11 mouse cellular contexts compared by ENCODE assay signal in the genomic region with DNA sequence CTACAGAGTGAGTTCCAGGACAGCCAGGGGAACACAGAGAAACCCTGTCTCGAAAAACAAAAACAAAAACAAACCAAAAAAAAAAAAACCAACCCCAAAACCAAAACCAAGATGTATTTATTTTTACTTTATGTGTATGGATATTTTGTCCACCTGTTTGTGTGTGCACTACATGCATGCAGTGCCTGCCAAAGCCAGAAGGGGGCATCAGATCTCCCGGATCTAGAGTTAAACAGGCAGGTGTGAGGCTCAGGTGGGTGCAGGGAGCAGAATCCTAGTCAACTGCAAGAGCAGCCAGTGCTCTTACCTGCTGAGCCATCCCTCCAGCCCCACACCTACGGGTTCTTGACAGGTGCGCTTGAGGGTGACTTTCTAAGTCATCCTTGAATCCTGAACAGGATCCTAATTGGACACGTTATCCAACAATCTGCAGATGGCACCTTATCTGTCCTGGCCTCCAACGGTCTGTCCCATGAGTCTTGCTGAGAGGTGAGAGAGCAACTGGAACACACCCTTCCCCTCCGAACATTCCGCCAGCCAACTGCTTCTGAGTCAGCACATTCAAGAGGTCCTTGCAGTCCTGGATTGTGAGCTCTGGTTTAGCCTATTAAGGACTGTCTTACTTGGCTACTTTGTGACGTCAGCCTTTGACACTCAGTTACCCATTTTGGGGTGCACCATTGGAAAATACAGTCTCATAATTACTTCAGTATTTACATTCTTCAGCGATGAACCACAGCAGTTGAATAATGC.
DNase-seq lines count a peak whose midpoint lies in the region; ATAC-seq and TF ChIP-seq lines count a peak whose summit lies in the region.
"Had no signal": no experiment of that assay in that cellular context is flagged by ENCODE, and none has a peak within 500 bp of the region (broad histone marks: within the 10 kb centered on the region; RNA-seq: fewer than 3 reads in every experiment).

No protein-coding gene starts in this region.

- H3K79me2 ChIP-seq in liver, adult 2 months (ENCODE audit: control insufficient read depth, insufficient read depth, low read length) = no peaks in the 10 kb centered on the region

- peak; percentile 48 for TF ChIP-seq CTCF in liver, adult 2 months (IDR thresholded peaks at IDR 0.05; ENCODE audit: low read depth, low read length)
- peak; percentile 29 for TF ChIP-seq CTCF in ES-Bruce4 (IDR thresholded peaks at IDR 0.05; ENCODE audit: low read depth, low read length)

- ATAC-seq in forebrain, embryonic 13.5 days = no peak; the same call in 1 of the 2 replicates
- ATAC-seq in liver, embryonic 12.5 days = no peak
- no peak for ATAC-seq in hindbrain, embryonic 14.5 days (ENCODE audit: low FRiP score)

- TF ChIP-seq EP300 in ES-Bruce4 (IDR thresholded peaks at IDR 0.05; ENCODE audit: insufficient read depth, low read depth, low read length) = no peak

- no peak overlapping the region for H3K9ac ChIP-seq in forebrain, embryonic 13.5 days
- no peak overlapping the region for H3K9ac ChIP-seq in liver, adult 2 months (ENCODE audit: low read depth, low read length)
- H3K9ac ChIP-seq in liver, embryonic 12.5 days = no peak overlapping the region
- no peak overlapping the region for H3K9ac ChIP-seq in ES-Bruce4 (ENCODE audit: low read depth, poor library complexity, severe bottlenecking)
- H3K9ac ChIP-seq in hindbrain, embryonic 14.5 days = no peak overlapping the region

- H3K36me3 ChIP-seq in forebrain, embryonic 13.5 days (ENCODE audit: poor library complexity, severe bottlenecking) = no peaks in the 10 kb centered on the region
- no peaks in the 10 kb centered on the region for H3K36me3 ChIP-seq in forebrain, embryonic 10.5 days (replicated peaks)
- H3K36me3 ChIP-seq in liver, adult 2 months (ENCODE audit: control insufficient read depth, insufficient read depth, low read length) = no peaks in the 10 kb centered on the region
- H3K36me3 ChIP-seq in liver, embryonic 12.5 days = no peaks in the 10 kb centered on the region
- no peaks in the 10 kb centered on the region for H3K36me3 ChIP-seq in ES-Bruce4 (ENCODE audit: control insufficient read depth, insufficient read depth, low read length, poor library complexity, severe bottlenecking)
- no peaks in the 10 kb centered on the region for H3K36me3 ChIP-seq in hindbrain, embryonic 14.5 days (replicated peaks; ENCODE audit: control insufficient read depth, insufficient read depth)
- no peaks in the 10 kb centered on the region for H3K36me3 ChIP-seq in embryonic facial prominence, embryonic 10.5 days (replicated peaks)

- DNase-seq in forebrain, embryonic 10.5 days (ENCODE audit: extremely low spot score, low spot score) = no peak
- DNase-seq in liver, adult 2 months (ENCODE audit: extremely low read depth, low read depth, low spot score) = no peak
- DNase-seq in hindbrain, embryonic 14.5 days (ENCODE audit: low spot score) = no peak
- no peak for DNase-seq in embryonic facial prominence, embryonic 10.5 days (ENCODE audit: low spot score)
- no peak for DNase-seq in frontal cortex, postnatal 25 days (ENCODE audit: low spot score in 2 of 2)
- DNase-seq: cerebellum, adult 9-10 months; gastrocnemius, postnatal 14 days; kidney, adult 11 months had no signal

- no peak overlapping the region for H3K4me2 ChIP-seq in forebrain, embryonic 13.5 days
- H3K4me2 ChIP-seq in liver, embryonic 12.5 days = no peak overlapping the region
- H3K4me2 ChIP-seq in hindbrain, embryonic 14.5 days (replicated peaks) = peak overlapping the region; percentile 31; the same call in 1 of the 2 replicates

- H3K4me1 ChIP-seq in forebrain, embryonic 13.5 days = no peaks in the 10 kb centered on the region; the same call in 1 of the 2 replicates
- H3K4me1 ChIP-seq in forebrain, embryonic 10.5 days = no peaks in the 10 kb centered on the region
- H3K4me1 ChIP-seq in liver, adult 2 months (ENCODE audit: control insufficient read depth, insufficient read depth, low read length) = no peaks in the 10 kb centered on the region
- H3K4me1 ChIP-seq in liver, embryonic 12.5 days = no peaks in the 10 kb centered on the region
- H3K4me1 ChIP-seq in ES-Bruce4 (ENCODE audit: control insufficient read depth, insufficient read depth, low read length) = no peaks in the 10 kb centered on the region
- H3K4me1 ChIP-seq in hindbrain, embryonic 14.5 days (replicated peaks; ENCODE audit: control insufficient read depth, insufficient read depth, low read length) = peaks cover 7% of the 10 kb centered on the region; the same call in 1 of the 2 replicates
- H3K4me1 ChIP-seq in embryonic facial prominence, embryonic 10.5 days = peaks cover 5% of the 10 kb centered on the region

- peak overlapping the region; percentile 82 for H3K27ac ChIP-seq in forebrain, embryonic 13.5 days
- H3K27ac ChIP-seq in forebrain, embryonic 10.5 days = no peak overlapping the region
- H3K27ac ChIP-seq in liver, adult 2 months (replicated peaks; ENCODE audit: insufficient read depth, low read depth, low read length) = no peak overlapping the region
- no peak overlapping the region for H3K27ac ChIP-seq in liver, embryonic 12.5 days
- H3K27ac ChIP-seq in ES-Bruce4 (ENCODE audit: insufficient read depth, low read length) = no peak overlapping the region
- peak overlapping the region; percentile 83 for H3K27ac ChIP-seq in hindbrain, embryonic 14.5 days
- H3K27ac ChIP-seq in embryonic facial prominence, embryonic 10.5 days (replicated peaks) = no peak overlapping the region

- H3K9me3 ChIP-seq in forebrain, embryonic 13.5 days (replicated peaks) = no peaks in the 10 kb centered on the region
- no peaks in the 10 kb centered on the region for H3K9me3 ChIP-seq in forebrain, embryonic 10.5 days
- no peaks in the 10 kb centered on the region for H3K9me3 ChIP-seq in liver, embryonic 12.5 days (replicated peaks)
- no peaks in the 10 kb centered on the region for H3K9me3 ChIP-seq in ES-Bruce4 (replicated peaks; ENCODE audit: control insufficient read depth, insufficient read depth, low read length, poor library complexity, severe bottlenecking)
- H3K9me3 ChIP-seq in hindbrain, embryonic 14.5 days (ENCODE audit: control insufficient read depth, low read length) = no peaks in the 10 kb centered on the region
- no peaks in the 10 kb centered on the region for H3K9me3 ChIP-seq in embryonic facial prominence, embryonic 10.5 days

- WGBS in forebrain, embryonic 13.5 days = 85% methylated on average over 10 of the region's 10 CpGs
- 91% methylated on average over 10 of the region's 10 CpGs for WGBS in forebrain, embryonic 10.5 days
- WGBS in liver, adult 2 months = 93% methylated on average over 10 of the region's 10 CpGs
- 74% methylated on average over 10 of the region's 10 CpGs for WGBS in liver, embryonic 12.5 days (ENCODE audit: insufficient replicate concordance)
- 77% methylated on average over 10 of the region's 10 CpGs for WGBS in hindbrain, embryonic 14.5 days
- 90% methylated on average over 10 of the region's 10 CpGs for WGBS in embryonic facial prominence, embryonic 10.5 days

- TF ChIP-seq POLR2A in liver, adult 2 months (IDR thresholded peaks at IDR 0.05; ENCODE audit: extremely low read depth, insufficient read depth, low read length) = no peak
- no peak for TF ChIP-seq POLR2A in ES-Bruce4 (IDR thresholded peaks at IDR 0.05; ENCODE audit: insufficient read depth, low read length)

- no peaks in the 10 kb centered on the region for H3K27me3 ChIP-seq in forebrain, embryonic 13.5 days
- no peaks in the 10 kb centered on the region for H3K27me3 ChIP-seq in forebrain, embryonic 10.5 days (ENCODE audit: poor library complexity, severe bottlenecking)
- no peaks in the 10 kb centered on the region for H3K27me3 ChIP-seq in liver, adult 2 months (ENCODE audit: control insufficient read depth, insufficient read depth, low read length)
- H3K27me3 ChIP-seq in liver, embryonic 12.5 days (replicated peaks) = no peaks in the 10 kb centered on the region
- H3K27me3 ChIP-seq in ES-Bruce4 (ENCODE audit: control insufficient read depth, insufficient read depth, low read length, poor library complexity, severe bottlenecking) = no peaks in the 10 kb centered on the region
- H3K27me3 ChIP-seq in hindbrain, embryonic 14.5 days (ENCODE audit: control insufficient read depth, insufficient read depth, low read length) = no peaks in the 10 kb centered on the region
- H3K27me3 ChIP-seq in embryonic facial prominence, embryonic 10.5 days (replicated peaks; ENCODE audit: low read depth, poor library complexity, severe bottlenecking) = no peaks in the 10 kb centered on the region

- H3K4me3 ChIP-seq in forebrain, embryonic 13.5 days = no peak overlapping the region
- no peak overlapping the region for H3K4me3 ChIP-seq in forebrain, embryonic 10.5 days
- H3K4me3 ChIP-seq in liver, adult 2 months (ENCODE audit: insufficient read depth, low read depth, low read length) = no peak overlapping the region
- no peak overlapping the region for H3K4me3 ChIP-seq in liver, embryonic 12.5 days
- H3K4me3 ChIP-seq in ES-Bruce4 (ENCODE audit: low read depth, low read length) = no peak overlapping the region
- H3K4me3 ChIP-seq in hindbrain, embryonic 14.5 days (replicated peaks; ENCODE audit: low read length) = no peak overlapping the region
- H3K4me3 ChIP-seq in embryonic facial prominence, embryonic 10.5 days = no peak overlapping the region

Comparison
In these comparisons a context has a peak if more than half of its experiments do, and no peak if none do; other contexts are left out.
1. H3K27ac ChIP-seq: peak in forebrain, embryonic 13.5 days (single experiment) and hindbrain, embryonic 14.5 days (single experiment); none in forebrain, embryonic 10.5 days (single experiment), liver, adult 2 months (single experiment), liver, embryonic 12.5 days (single experiment), ES-Bruce4 (single experiment) and embryonic facial prominence, embryonic 10.5 days (single experiment).